Mouse (Mus musculus) stomach, embryonic 16.5 days (tissue): ENCODE measurements around the gene Atg101. TPM values are rescaled to one million over a fixed set of nuclear protein-coding genes. Genes with fewer than 3 reads are reported as not detected.

Experiments used
- ATAC-seq: fragments of 200-750 bp; cut with Nextera tagmentation; 2 replicates; pipeline ENCODE4 v1.8.0; 2017; ENCODE audit warnings: moderate number of reproducible peaks, moderate TSS enrichment; ENCODE audit not compliant: insufficient read depth, low FRiP score
- H3K27ac ChIP-seq: fragments of 300-500 bp; sonication (generic); 2 replicates; pipeline ENCODE4 v1.5.1; 2014; ENCODE audit warnings: low read length
- H3K27me3 ChIP-seq: fragments of 300-500 bp; sonication (generic); 2 replicates; pipeline ENCODE4 v1.6.1; 2014; ENCODE audit warnings: low read length, control low read depth, mixed read lengths; ENCODE audit not compliant: control insufficient read depth, insufficient read depth
- H3K36me3 ChIP-seq: fragments of 300-500 bp; sonication (generic); 2 replicates; pipeline ENCODE4 v1.6.1; 2014; ENCODE audit warnings: low read length; ENCODE audit not compliant: control insufficient read depth, insufficient read depth
- H3K4me1 ChIP-seq: fragments of 300-500 bp; sonication (generic); 2 replicates; pipeline ENCODE4 v1.6.1; 2014; ENCODE audit warnings: low read length, control low read depth, mixed read lengths; ENCODE audit not compliant: control insufficient read depth, insufficient read depth
- H3K4me2 ChIP-seq: fragments of 300-500 bp; sonication (generic); 2 replicates; pipeline ENCODE4 v1.6.1; 2014; ENCODE audit warnings: low read depth, low read length, mixed read lengths
- H3K4me3 ChIP-seq: fragments of 300-500 bp; sonication (generic); replicated peaks from 2 replicates; pipeline ENCODE4 v1.5.1; 2014; ENCODE audit warnings: mild to moderate bottlenecking, low read length
- H3K9ac ChIP-seq: fragments of 300-500 bp; sonication (generic); 2 replicates; pipeline ENCODE4 v1.6.1; 2014; ENCODE audit warnings: low read length
- H3K9me3 ChIP-seq: fragments of 300-500 bp; sonication (generic); replicated peaks from 2 replicates; pipeline ENCODE4 v1.6.1; 2016; ENCODE audit warnings: low read length, control low read depth; ENCODE audit not compliant: control insufficient read depth
- WGBS: fragments of 180-500 bp; shearing (Covaris S2); extraction: QIAGEN DNeasy Blood & Tissue Kit; methylation state at CpG from one replicate; pipeline ENCODE4 v1.1.7; 2014; 5-methylcytosine and 5-hydroxymethylcytosine counted together
- polyA plus RNA-seq: library from polyadenylated mRNA; unstranded; fragments of >200 nt; fragmentation: Nextera tagmentation; extraction: Ambion mirVana; gene quantifications from 2 replicates; pipeline ENCODE4 v1.2.1, GENCODE M21; 2015

Gene Atg101
- polyA plus RNA-seq, 1 experiment from 2014 or later, result 66.9 TPM

DNA sequence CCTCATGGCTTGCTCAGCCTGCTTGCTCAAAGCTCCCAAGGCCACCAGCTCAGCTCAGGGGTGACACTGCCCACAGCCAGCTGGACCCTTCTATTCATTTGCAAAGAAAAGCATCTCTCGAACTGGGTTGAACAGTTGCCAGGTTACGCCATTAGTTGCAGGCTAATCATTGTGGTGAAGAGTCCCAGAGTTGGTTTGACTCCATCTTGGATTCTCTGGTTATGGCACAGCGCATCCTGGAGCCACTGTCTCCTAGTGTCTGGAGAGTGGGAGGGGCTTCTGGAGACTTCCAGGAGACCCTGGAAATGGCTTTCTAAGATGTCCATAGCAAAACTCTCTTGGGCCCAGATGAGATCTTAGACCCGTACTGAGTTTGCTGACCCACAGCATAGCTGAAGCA lies 31.3 kb downstream of the Atg101 start:
- Histone ChIP-seq H3K4me3 (no peak overlapping the region), H3K9me3 (no peaks in the 10 kb centered on the region), H3K4me2 (peak overlapping the region; percentile 58; the same call in 1 of the 2 replicates), H3K27me3 (no peaks in the 10 kb centered on the region), H3K9ac (no peak overlapping the region), H3K27ac (no peak overlapping the region), H3K4me1 (peaks cover 13% of the 10 kb centered on the region; the same call in 1 of the 2 replicates), H3K36me3 (no peaks in the 10 kb centered on the region)
- WGBS, result 86% methylated on average over 4 of the region's 4 CpGs
- ATAC-seq, result peak; percentile 1; the same call in 1 of the 2 replicates

DNA sequence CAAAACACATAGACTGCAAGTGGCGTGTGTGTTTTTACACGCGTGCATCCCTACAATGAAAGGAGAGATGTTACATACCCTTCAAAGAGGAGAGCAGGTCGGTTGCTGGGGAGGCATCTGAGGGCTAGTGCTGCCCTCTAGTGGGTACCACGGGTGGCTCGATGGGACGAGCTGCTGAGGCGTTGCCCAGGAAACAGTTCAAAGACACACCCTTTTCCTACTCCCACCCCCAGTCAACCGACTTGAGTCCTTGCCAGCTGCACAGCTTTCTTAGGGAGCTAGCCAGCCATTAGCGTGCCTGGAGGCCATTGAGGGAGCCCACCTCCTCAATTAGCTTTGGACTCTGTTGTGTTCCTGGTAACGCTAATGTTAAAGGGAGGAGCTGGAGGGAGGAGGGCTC lies 31.8 kb downstream of the Atg101 start:
- Histone ChIP-seq H3K4me1 (peaks cover 14% of the 10 kb centered on the region; the same call in 1 of the 2 replicates), H3K9ac (peak overlapping the region; percentile 56; the same call in 1 of the 2 replicates), H3K4me2 (peak overlapping the region; percentile 58), H3K4me3 (peak overlapping the region; percentile 45), H3K9me3 (no peaks in the 10 kb centered on the region), H3K36me3 (no peaks in the 10 kb centered on the region), H3K27me3 (no peaks in the 10 kb centered on the region), H3K27ac (no peak overlapping the region)
- WGBS, result under 1% methylated on average over 11 of the region's 11 CpGs
- peak; percentile 70; the same call in 1 of the 2 replicates for ATAC-seq

DNA sequence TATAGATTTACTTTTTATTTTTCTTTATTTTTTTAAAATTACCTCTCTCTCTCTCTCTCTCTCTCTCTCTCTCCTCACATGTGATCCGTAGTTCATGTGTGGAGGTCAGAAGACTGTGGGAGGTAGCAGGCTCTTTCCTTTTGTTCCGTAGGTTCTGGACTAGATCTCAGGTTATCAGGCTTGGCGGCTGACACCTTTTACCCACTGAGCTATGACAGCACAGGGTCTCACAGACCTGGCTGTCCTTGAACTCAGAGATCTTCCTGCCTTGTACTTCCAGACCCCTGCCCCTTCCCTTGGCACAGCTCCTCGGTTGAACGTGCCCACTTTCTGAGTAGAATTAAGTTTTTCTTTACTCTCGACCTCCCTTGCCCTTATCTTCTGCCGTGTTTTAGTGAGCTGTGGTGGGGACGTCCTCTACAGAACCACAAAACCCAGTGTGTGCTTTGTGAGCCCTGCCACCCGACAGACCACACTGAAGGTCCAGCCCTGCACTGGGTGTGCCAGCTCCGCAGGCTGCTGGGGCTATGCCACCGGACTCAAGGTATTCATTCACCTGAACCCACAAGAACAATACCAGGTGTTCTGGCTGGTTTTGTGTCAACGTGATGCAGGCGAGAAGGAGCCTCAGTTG lies 32.3 kb downstream of the Atg101 start:
- Histone ChIP-seq H3K4me1 (peaks cover 20% of the 10 kb centered on the region; the same call in 1 of the 2 replicates), H3K4me3 (peak overlapping the region; percentile 45), H3K4me2 (peak overlapping the region; percentile 58), H3K9me3 (no peaks in the 10 kb centered on the region), H3K27ac (no peak overlapping the region), H3K36me3 (no peaks in the 10 kb centered on the region), H3K9ac (peak overlapping the region; percentile 56; the same call in 1 of the 2 replicates), H3K27me3 (no peaks in the 10 kb centered on the region)
- 51% methylated on average over 13 of the region's 13 CpGs for WGBS
- no peak for ATAC-seq

DNA sequence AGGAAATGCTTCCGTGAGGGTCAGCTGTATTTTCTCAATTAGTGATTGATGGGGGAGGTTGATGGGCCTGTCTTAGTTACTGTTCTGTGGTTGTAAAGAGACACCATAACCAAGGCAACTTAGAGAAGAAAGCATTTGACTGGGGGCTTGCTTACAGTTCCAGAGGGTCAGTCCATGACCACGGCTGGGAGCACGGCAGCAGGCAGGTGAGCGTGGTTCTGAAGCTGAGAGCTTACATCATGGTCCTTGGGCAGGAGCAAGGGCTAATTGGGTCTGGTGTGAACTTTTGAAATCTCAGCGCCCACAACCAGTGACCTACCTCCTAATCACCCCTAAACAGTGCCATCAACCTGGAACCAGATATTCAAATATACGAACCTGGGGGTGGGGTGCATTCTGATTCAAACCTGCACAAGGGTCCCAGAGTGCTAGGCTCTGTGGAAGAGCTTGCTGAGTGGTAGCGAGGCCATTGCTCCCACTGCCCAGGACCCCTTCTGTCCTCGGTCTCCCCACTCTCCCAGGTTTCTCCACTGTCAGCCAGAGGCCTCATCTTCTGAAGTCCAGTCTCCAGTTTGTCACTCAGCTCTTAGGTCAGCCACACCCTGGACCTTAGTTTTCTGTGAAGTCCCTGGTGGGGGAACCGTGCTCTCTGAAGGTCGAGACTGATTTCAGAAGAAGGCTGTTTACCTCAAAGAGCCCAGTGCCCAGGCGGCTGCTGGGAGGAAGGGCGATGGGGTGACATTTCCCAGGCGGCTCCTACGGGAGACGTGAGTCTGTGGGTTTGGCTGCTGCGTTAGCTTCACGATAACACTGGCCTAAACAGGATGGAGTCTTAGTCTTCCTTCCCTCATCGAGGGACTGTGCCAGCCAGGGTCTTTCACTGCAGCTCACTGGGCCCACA lies 33.1 kb downstream of the Atg101 start:
- Histone ChIP-seq H3K27ac (peak overlapping the region; percentile 5; the same call in 1 of the 2 replicates), H3K9me3 (no peaks in the 10 kb centered on the region), H3K4me2 (no peak overlapping the region), H3K27me3 (no peaks in the 10 kb centered on the region), H3K9ac (no peak overlapping the region), H3K4me1 (peaks cover 25% of the 10 kb centered on the region; the same call in 1 of the 2 replicates), H3K36me3 (no peaks in the 10 kb centered on the region), H3K4me3 (no peak overlapping the region)
- 61% methylated on average over 18 of the region's 18 CpGs for WGBS
- no peak for ATAC-seq

- H3K9ac ChIP-seq, result no peak overlapping the region
Observed at GRCm38 (mm10) chr15:101317814-101318500, 33.9 kb downstream of the Atg101 start.

GRCm38 (mm10) chr15:101318889-101319765 lies 35.1 kb downstream of the Atg101 start:
- H3K4me1 ChIP-seq, result peaks cover 25% of the 10 kb centered on the region; the same call in 1 of the 2 replicates
- H3K36me3 ChIP-seq, result no peaks in the 10 kb centered on the region
- H3K9ac ChIP-seq, result no peak overlapping the region
- no peak for ATAC-seq
- no peak overlapping the region for H3K4me2 ChIP-seq
- no peaks in the 10 kb centered on the region for H3K9me3 ChIP-seq
- H3K4me3 ChIP-seq, result no peak overlapping the region
- no peaks in the 10 kb centered on the region for H3K27me3 ChIP-seq
- WGBS, result 38% methylated on average over 14 of the region's 14 CpGs
- H3K27ac ChIP-seq, result peak overlapping the region; percentile 4; the same call in 1 of the 2 replicates

More at GRCm38 (mm10) chr15:101317814-101318500, 33.9 kb downstream of the Atg101 start:
- Histone ChIP-seq H3K4me3 (no peak overlapping the region), H3K4me2 (no peak overlapping the region), H3K9me3 (no peaks in the 10 kb centered on the region), H3K36me3 (no peaks in the 10 kb centered on the region), H3K27ac (0 out of 2 replicates have a peak overlapping the region, but pooled peaks have one; percentile 5), H3K4me1 (peaks cover 25% of the 10 kb centered on the region; the same call in 1 of the 2 replicates), H3K27me3 (no peaks in the 10 kb centered on the region)
- ATAC-seq, result no peak
- 79% methylated on average over 2 of the region's 2 CpGs for WGBS

DNA sequence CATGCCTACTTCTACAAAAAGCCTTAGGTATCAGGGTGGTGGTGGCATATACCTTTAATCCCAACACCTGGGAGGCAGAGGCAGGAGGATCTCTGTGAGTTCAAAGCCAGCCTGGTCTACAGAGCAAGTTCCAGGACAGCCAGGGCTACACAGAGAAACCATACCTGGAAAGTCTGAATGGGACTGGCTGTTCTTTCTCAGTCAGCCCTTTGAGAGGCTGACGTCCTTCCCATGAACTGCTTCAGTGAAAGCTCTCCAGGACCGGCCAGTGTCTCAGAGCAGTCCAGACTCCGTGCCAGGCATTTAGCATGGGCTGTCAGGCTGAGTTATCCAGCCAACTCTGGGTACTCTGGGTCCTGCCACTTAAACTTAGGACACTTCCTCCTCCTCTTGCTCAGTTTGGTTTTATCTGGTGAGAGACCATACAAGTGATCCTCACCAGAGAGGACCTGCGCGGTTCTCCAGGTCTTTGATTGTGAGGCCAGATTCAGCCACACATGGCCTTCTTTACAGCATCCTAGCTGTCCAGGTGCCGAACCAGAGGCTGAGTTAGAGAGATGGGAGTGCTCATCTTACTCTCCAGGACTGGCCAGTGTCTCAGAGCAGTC lies 36.0 kb downstream of the Atg101 start:
- ATAC-seq, result no peak
- Histone ChIP-seq H3K36me3 (no peaks in the 10 kb centered on the region), H3K27ac (peak overlapping the region; percentile 38; the same call in 1 of the 2 replicates), H3K4me3 (no peak overlapping the region), H3K9me3 (no peaks in the 10 kb centered on the region), H3K9ac (no peak overlapping the region), H3K4me1 (peaks cover 25% of the 10 kb centered on the region; the same call in 1 of the 2 replicates), H3K4me2 (no peak overlapping the region), H3K27me3 (no peaks in the 10 kb centered on the region)
- WGBS, result 79% methylated on average over 6 of the region's 6 CpGs
